Mouse (Mus musculus) neural tube, embryonic 15.5 days (tissue): ENCODE results near the gene Usp29. TPM values are rescaled to one million over a fixed set of nuclear protein-coding genes. Genes with fewer than 3 reads are reported as not detected.

Experiments used
- ATAC-seq: fragments of 200-750 bp; cut with Nextera tagmentation; 2 replicates; pipeline ENCODE4 v1.8.0; 2017; ENCODE audit warnings: mild to moderate bottlenecking, moderate TSS enrichment, moderate library complexity; ENCODE audit not compliant: low FRiP score
- H3K27ac ChIP-seq: fragments of 300-500 bp; sonication (generic); replicated peaks from 2 replicates; pipeline ENCODE4 v1.5.1; 2015; ENCODE audit warnings: mild to moderate bottlenecking, inconsistent platforms
- H3K27me3 ChIP-seq: fragments of 300-500 bp; sonication (generic); replicated peaks from 2 replicates; pipeline ENCODE4 v1.6.1; 2015; ENCODE audit warnings: inconsistent platforms
- H3K36me3 ChIP-seq: fragments of 300-500 bp; sonication (generic); 2 replicates; pipeline ENCODE4 v1.6.1; 2015; ENCODE audit warnings: inconsistent platforms
- H3K4me1 ChIP-seq: fragments of 300-500 bp; sonication (generic); 2 replicates; pipeline ENCODE4 v1.6.1; 2015; ENCODE audit warnings: inconsistent platforms
- H3K4me2 ChIP-seq: fragments of 300-500 bp; sonication (generic); 2 replicates; pipeline ENCODE4 v1.6.1; 2015; ENCODE audit warnings: inconsistent platforms, mild to moderate bottlenecking, moderate library complexity
- H3K4me3 ChIP-seq: fragments of 300-500 bp; sonication (generic); replicated peaks from 2 replicates; pipeline ENCODE4 v1.5.1; 2015; ENCODE audit warnings: mild to moderate bottlenecking, inconsistent platforms
- H3K9ac ChIP-seq: fragments of 300-500 bp; sonication (generic); replicated peaks from 2 replicates; pipeline ENCODE4 v1.6.1; 2015; ENCODE audit warnings: mild to moderate bottlenecking, inconsistent platforms
- H3K9me3 ChIP-seq: fragments of 300-500 bp; sonication (generic); replicated peaks from 2 replicates; pipeline ENCODE4 v1.6.1; 2016; ENCODE audit warnings: inconsistent platforms
- WGBS: fragments of 180-500 bp; shearing (Covaris S2); methylation state at CpG from one replicate; pipeline ENCODE4 v1.1.7; 2015; ENCODE audit warnings: mixed read lengths; 5-methylcytosine and 5-hydroxymethylcytosine counted together
- polyA plus RNA-seq: library from polyadenylated mRNA; unstranded; fragments of >200 nt; fragmentation: Nextera tagmentation; extraction: Ambion mirVana; gene quantifications from 2 replicates; pipeline ENCODE4 v1.2.1, GENCODE M21; 2015

Gene Usp29
- polyA plus RNA-seq, 1 experiment from 2014 or later, result 32.1 TPM

- H3K4me2 ChIP-seq, result peak overlapping the region; percentile 67
- H3K27ac ChIP-seq, result peak overlapping the region; percentile 79
- no peaks in the 10 kb centered on the region for H3K36me3 ChIP-seq
- peak; percentile 58 for ATAC-seq
- peaks cover 28% of the 10 kb centered on the region for H3K4me1 ChIP-seq
- H3K9ac ChIP-seq, result peak overlapping the region; percentile 47
- H3K9me3 ChIP-seq, result no peaks in the 10 kb centered on the region
- WGBS, result 10% methylated on average over 30 of the region's 30 CpGs
- no peaks in the 10 kb centered on the region for H3K27me3 ChIP-seq
- H3K4me3 ChIP-seq, result peak overlapping the region; percentile 34
These were observed 183.3 kb downstream of the Usp29 start for GRCm38 (mm10) chr7:6913439-6914380.

GRCm38 (mm10) chr7:6917126-6917525 is 186.7 kb downstream of the Usp29 start:
- WGBS, result 55% methylated on average over 5 of the region's 5 CpGs
- no peak overlapping the region for H3K27ac ChIP-seq
- no peak overlapping the region for H3K4me3 ChIP-seq
- H3K27me3 ChIP-seq, result no peaks in the 10 kb centered on the region
- no peaks in the 10 kb centered on the region for H3K9me3 ChIP-seq
- no peaks in the 10 kb centered on the region for H3K36me3 ChIP-seq
- peaks cover 28% of the 10 kb centered on the region for H3K4me1 ChIP-seq
- H3K9ac ChIP-seq, result no peak overlapping the region
- no peak overlapping the region for H3K4me2 ChIP-seq
- no peak for ATAC-seq

- no peak overlapping the region for H3K9ac ChIP-seq
- H3K9me3 ChIP-seq, result no peaks in the 10 kb centered on the region
- H3K4me1 ChIP-seq, result peaks cover 21% of the 10 kb centered on the region
- H3K36me3 ChIP-seq, result no peaks in the 10 kb centered on the region
- no peak overlapping the region for H3K4me2 ChIP-seq
- peak; percentile 74 for ATAC-seq
- no peak overlapping the region for H3K4me3 ChIP-seq
- 13% methylated on average over 10 of the region's 10 CpGs for WGBS
- H3K27ac ChIP-seq, result peak overlapping the region; percentile 54
- H3K27me3 ChIP-seq, result no peaks in the 10 kb centered on the region
These were observed 187.9 kb downstream of the Usp29 start for GRCm38 (mm10) chr7:6918267-6918666.

GRCm38 (mm10) chr7:6919131-6919870 is 188.9 kb downstream of the Usp29 start:
- Histone ChIP-seq H3K27ac (no peak overlapping the region; the same call in 1 of the 2 replicates), H3K4me2 (no peak overlapping the region), H3K36me3 (no peaks in the 10 kb centered on the region), H3K4me1 (peaks cover 14% of the 10 kb centered on the region), H3K4me3 (no peak overlapping the region), H3K9ac (no peak overlapping the region), H3K9me3 (no peaks in the 10 kb centered on the region), H3K27me3 (no peaks in the 10 kb centered on the region)
- peak; percentile 19; the same call in 1 of the 2 replicates for ATAC-seq
- WGBS, result 90% methylated on average over 1 of the region's 1 CpGs

GRCm38 (mm10) chr7:6923515-6923914 is 193.1 kb downstream of the Usp29 start:
- Histone ChIP-seq H3K27ac (peak overlapping the region; percentile 33; the same call in 1 of the 2 replicates), H3K9ac (no peak overlapping the region), H3K27me3 (no peaks in the 10 kb centered on the region), H3K36me3 (no peaks in the 10 kb centered on the region), H3K4me3 (no peak overlapping the region), H3K4me1 (0 out of 2 replicates have a peak, but pooled peaks cover 6% of the 10 kb centered on the region), H3K9me3 (no peaks in the 10 kb centered on the region), H3K4me2 (no peak overlapping the region)
- peak; percentile 75 for ATAC-seq
- WGBS, result 86% methylated on average over 3 of the region's 3 CpGs

- no peak overlapping the region for H3K9ac ChIP-seq
- 55% methylated on average over 7 of the region's 7 CpGs for WGBS
- 0 out of 2 replicates have a peak, but pooled peaks cover 6% of the 10 kb centered on the region for H3K4me1 ChIP-seq
- H3K27me3 ChIP-seq, result no peaks in the 10 kb centered on the region
- H3K9me3 ChIP-seq, result no peaks in the 10 kb centered on the region
- H3K36me3 ChIP-seq, result no peaks in the 10 kb centered on the region
- no peak overlapping the region for H3K27ac ChIP-seq
- no peak overlapping the region for H3K4me2 ChIP-seq
- no peak overlapping the region for H3K4me3 ChIP-seq
- no peak for ATAC-seq
These were observed 195.8 kb downstream of the Usp29 start for GRCm38 (mm10) chr7:6925926-6926730.

- Histone ChIP-seq H3K9me3 (no peaks in the 10 kb centered on the region), H3K4me2 (no peak overlapping the region), H3K4me3 (no peak overlapping the region), H3K27ac (no peak overlapping the region), H3K36me3 (no peaks in the 10 kb centered on the region), H3K9ac (no peak overlapping the region), H3K4me1 (0 out of 2 replicates have a peak, but pooled peaks cover 6% of the 10 kb centered on the region), H3K27me3 (no peaks in the 10 kb centered on the region)
- 37% methylated on average over 4 of the region's 4 CpGs for WGBS
- no peak for ATAC-seq
These were observed 196.3 kb downstream of the Usp29 start for GRCm38 (mm10) chr7:6926731-6926995.

- H3K36me3 ChIP-seq, result no peaks in the 10 kb centered on the region
- H3K4me1 ChIP-seq, result 0 out of 2 replicates have a peak, but pooled peaks cover 3% of the 10 kb centered on the region
- no peak overlapping the region for H3K9ac ChIP-seq
- no peak overlapping the region for H3K27ac ChIP-seq
- 75% methylated on average over 2 of the region's 2 CpGs for WGBS
- no peaks in the 10 kb centered on the region for H3K27me3 ChIP-seq
- no peak for ATAC-seq
- H3K9me3 ChIP-seq, result no peaks in the 10 kb centered on the region
- no peak overlapping the region for H3K4me3 ChIP-seq
- H3K4me2 ChIP-seq, result no peak overlapping the region
These were observed 198.9 kb downstream of the Usp29 start for GRCm38 (mm10) chr7:6929286-6929685.

- Histone ChIP-seq H3K27ac (no peak overlapping the region), H3K9me3 (no peaks in the 10 kb centered on the region), H3K4me3 (no peak overlapping the region), H3K27me3 (no peaks in the 10 kb centered on the region), H3K4me2 (no peak overlapping the region), H3K9ac (no peak overlapping the region), H3K36me3 (no peaks in the 10 kb centered on the region), H3K4me1 (peaks cover 3% of the 10 kb centered on the region; the same call in 1 of the 2 replicates)
- 47% methylated on average over 5 of the region's 5 CpGs for WGBS
- no peak for ATAC-seq
These were observed 204.4 kb downstream of the Usp29 start for GRCm38 (mm10) chr7:6934741-6935140.

- H3K4me2 ChIP-seq, result no peak overlapping the region
- H3K4me1 ChIP-seq, result peaks cover 3% of the 10 kb centered on the region; the same call in 1 of the 2 replicates
- no peak overlapping the region; the same call in 1 of the 2 replicates for H3K27ac ChIP-seq
- no peak overlapping the region for H3K9ac ChIP-seq
- H3K4me3 ChIP-seq, result no peak overlapping the region
- peak; percentile 70 for ATAC-seq
- no peaks in the 10 kb centered on the region for H3K9me3 ChIP-seq
- H3K36me3 ChIP-seq, result no peaks in the 10 kb centered on the region
- H3K27me3 ChIP-seq, result no peaks in the 10 kb centered on the region
- 38% methylated on average over 11 of the region's 11 CpGs for WGBS
These were observed 206.7 kb downstream of the Usp29 start for GRCm38 (mm10) chr7:6937040-6937439.

- peak overlapping the region; percentile 49 for H3K4me2 ChIP-seq
- H3K9ac ChIP-seq, result no peak overlapping the region
- no peak overlapping the region for H3K27ac ChIP-seq
- ATAC-seq, result peak; percentile 63
- no peaks in the 10 kb centered on the region for H3K9me3 ChIP-seq
- H3K36me3 ChIP-seq, result no peaks in the 10 kb centered on the region
- peak overlapping the region; percentile 24 for H3K4me3 ChIP-seq
- no peaks in the 10 kb centered on the region for H3K27me3 ChIP-seq
- H3K4me1 ChIP-seq, result peaks cover 3% of the 10 kb centered on the region; the same call in 1 of the 2 replicates
- WGBS, result 18% methylated on average over 16 of the region's 16 CpGs
These were observed 210.4 kb downstream of the Usp29 start for GRCm38 (mm10) chr7:6940761-6941231.
